Mouse (Mus musculus): ENCODE measurements around the gene Rhoj.

- TF ChIP-seq CTCF (conservative IDR thresholded peaks at IDR 0.05; ENCODE audit: low read length), result no peak
- no peak for TF ChIP-seq NANOG (IDR thresholded peaks at IDR 0.05; ENCODE audit: borderline replicate concordance, low read length)
- no peak for TF ChIP-seq POU5F1 (IDR thresholded peaks at IDR 0.05; ENCODE audit: borderline replicate concordance, low read length)
These were observed at the start of gene Rhoj for GRCm38 (mm10) chr12:75307961-75308951.

Data from E14TG2a.4 (cell line).